Comparison of ENCODE assay signal across 7 mouse cellular contexts in the genomic region with DNA sequence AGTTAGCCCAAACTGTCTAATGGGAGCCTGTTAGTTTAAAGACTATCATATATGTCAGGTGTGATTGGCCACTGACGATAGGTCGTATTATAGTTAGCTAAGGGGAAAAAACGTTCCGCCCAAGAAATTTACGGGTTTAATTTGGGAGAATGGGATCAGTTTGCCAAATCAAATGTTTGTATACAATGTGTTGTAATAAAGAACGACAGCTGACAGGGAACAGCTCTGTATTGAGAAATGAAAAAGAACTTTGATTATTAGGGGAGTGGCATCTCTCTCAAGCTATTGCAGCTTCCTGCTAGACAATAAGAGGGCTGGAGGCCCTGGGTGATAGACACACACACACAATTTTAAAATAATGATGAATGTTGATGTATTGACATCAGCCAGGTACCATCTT. TPM values are rescaled to one million over a fixed set of nuclear protein-coding genes. Genes with fewer than 3 reads are reported as not detected.
A peak's percentile ranks its signal among the peaks of the same experiment; 100 is the strongest.
DNase-seq lines count a peak whose midpoint lies in the region; ATAC-seq and TF ChIP-seq lines count a peak whose summit lies in the region.

No protein-coding gene starts in this region.

- H3K36me3 ChIP-seq in forebrain, embryonic 13.5 days (ENCODE audit: poor library complexity, severe bottlenecking), result no peaks in the 10 kb centered on the region
- H3K36me3 ChIP-seq in limb, embryonic 14.5 days (ENCODE audit: control insufficient read depth, insufficient read depth, low read length), result no peaks in the 10 kb centered on the region
- H3K36me3 ChIP-seq in stomach, embryonic 15.5 days, result no peaks in the 10 kb centered on the region

- DNase-seq in lung, postnatal 14 days, result peak; percentile 3
- no peak for DNase-seq in lung, postnatal 25 days (ENCODE audit: low spot score)
- no peak for DNase-seq in limb, embryonic 14.5 days (ENCODE audit: low spot score)
- no peak for DNase-seq in cerebellum, adult 11 months
- no peak for DNase-seq in adipocyte (ENCODE audit: low spot score)

- no peak overlapping the region for H3K27ac ChIP-seq in forebrain, embryonic 13.5 days
- H3K27ac ChIP-seq in limb, embryonic 14.5 days (replicated peaks; ENCODE audit: low read depth, low read length), result no peak overlapping the region
- H3K27ac ChIP-seq in stomach, embryonic 15.5 days, result no peak overlapping the region

- H3K4me1 ChIP-seq in forebrain, embryonic 13.5 days, result peaks cover 11% of the 10 kb centered on the region; the same call in 1 of the 2 replicates
- peaks cover 9% of the 10 kb centered on the region; the same call in 1 of the 2 replicates for H3K4me1 ChIP-seq in limb, embryonic 14.5 days (ENCODE audit: control insufficient read depth, insufficient read depth, low read length)
- H3K4me1 ChIP-seq in stomach, embryonic 15.5 days, result 0 out of 2 replicates have a peak, but pooled peaks cover 2% of the 10 kb centered on the region

- H3K4me2 ChIP-seq in forebrain, embryonic 13.5 days, result peak overlapping the region; percentile 72
- H3K4me2 ChIP-seq in limb, embryonic 14.5 days (replicated peaks; ENCODE audit: low read depth, low read length, severe bottlenecking), result peak overlapping the region; percentile 46
- H3K4me2 ChIP-seq in stomach, embryonic 15.5 days, result peak overlapping the region; percentile 68

- H3K9me3 ChIP-seq in forebrain, embryonic 13.5 days (replicated peaks), result no peaks in the 10 kb centered on the region
- H3K9me3 ChIP-seq in limb, embryonic 14.5 days (ENCODE audit: control insufficient read depth, low read length), result no peaks in the 10 kb centered on the region
- H3K9me3 ChIP-seq in stomach, embryonic 15.5 days, result no peaks in the 10 kb centered on the region

- no peak for TF ChIP-seq POLR2A in limb, embryonic 14.5 days (IDR thresholded peaks at IDR 0.05; ENCODE audit: borderline replicate concordance, extremely low read depth, insufficient read depth, insufficient read length)

- peak overlapping the region; percentile 77; the same call in 1 of the 2 replicates for H3K9ac ChIP-seq in forebrain, embryonic 13.5 days
- peak overlapping the region; percentile 72 for H3K9ac ChIP-seq in limb, embryonic 14.5 days (ENCODE audit: low read depth, low read length, severe bottlenecking)
- no peak overlapping the region for H3K9ac ChIP-seq in stomach, embryonic 15.5 days

- ATAC-seq in forebrain, embryonic 13.5 days, result no peak
- no peak for ATAC-seq in limb, embryonic 14.5 days (ENCODE audit: low FRiP score, low read depth)
- no peak for ATAC-seq in stomach, embryonic 15.5 days (ENCODE audit: insufficient read depth, low FRiP score, low read depth)

- H3K4me3 ChIP-seq in forebrain, embryonic 13.5 days, result peak overlapping the region; percentile 62
- peak overlapping the region; percentile 62 for H3K4me3 ChIP-seq in limb, embryonic 14.5 days (replicated peaks; ENCODE audit: low read length)
- peak overlapping the region; percentile 70 for H3K4me3 ChIP-seq in stomach, embryonic 15.5 days (replicated peaks)

- WGBS in forebrain, embryonic 13.5 days, result 74% methylated on average over 6 of the region's 6 CpGs
- WGBS in limb, embryonic 14.5 days, result 53% methylated on average over 6 of the region's 6 CpGs
- WGBS in stomach, embryonic 15.5 days, result 66% methylated on average over 6 of the region's 6 CpGs

- no peaks in the 10 kb centered on the region for H3K27me3 ChIP-seq in forebrain, embryonic 13.5 days
- H3K27me3 ChIP-seq in limb, embryonic 14.5 days (ENCODE audit: control insufficient read depth, insufficient read depth, low read length), result no peaks in the 10 kb centered on the region
- no peaks in the 10 kb centered on the region for H3K27me3 ChIP-seq in stomach, embryonic 15.5 days (replicated peaks)

RNA-seq across cellular contexts. Expression of a gene that starts 1.0 kb away (rescaled TPM):
- polyA plus RNA-seq in forebrain, embryonic 13.5 days (2015; fragmentation: Nextera tagmentation; extraction: Ambion mirVana), result 19.8 and 22.5 TPM in 2 replicates
- polyA plus RNA-seq in limb, embryonic 14.5 days (2012; rRNA removed), result 4.5 and 5.6 TPM in 2 replicates
- polyA plus RNA-seq in limb, embryonic 14.5 days (2014; fragmentation: Nextera tagmentation; extraction: Ambion mirVana), result 11.8 and 13.1 TPM in 2 replicates
- polyA plus RNA-seq in stomach, embryonic 15.5 days (2015; fragmentation: Nextera tagmentation; extraction: Ambion mirVana), result 11.2 and 11.9 TPM in 2 replicates

RNA-seq across cellular contexts. Expression of a gene that starts 31.0 kb away (rescaled TPM):
- 0.66 and 0.79 TPM in 2 replicates for polyA plus RNA-seq in forebrain, embryonic 13.5 days (2015; fragmentation: Nextera tagmentation; extraction: Ambion mirVana)
- 10.5 and 17.8 TPM in 2 replicates for polyA plus RNA-seq in limb, embryonic 14.5 days (2012; rRNA removed)
- polyA plus RNA-seq in limb, embryonic 14.5 days (2014; fragmentation: Nextera tagmentation; extraction: Ambion mirVana), result 49.3 and 73.5 TPM in 2 replicates
- polyA plus RNA-seq in stomach, embryonic 15.5 days (2015; fragmentation: Nextera tagmentation; extraction: Ambion mirVana), result 5.2 and 10.4 TPM in 2 replicates

RNA-seq across cellular contexts. Expression of a gene that starts 47.1 kb away (rescaled TPM):
- polyA plus RNA-seq in forebrain, embryonic 13.5 days (2015; fragmentation: Nextera tagmentation; extraction: Ambion mirVana), result not detected in 2 replicates
- polyA plus RNA-seq in limb, embryonic 14.5 days (2012; rRNA removed), result not detected in 2 replicates
- polyA plus RNA-seq in limb, embryonic 14.5 days (2014; fragmentation: Nextera tagmentation; extraction: Ambion mirVana), result not detected in 2 replicates
- not detected in 2 replicates for polyA plus RNA-seq in stomach, embryonic 15.5 days (2015; fragmentation: Nextera tagmentation; extraction: Ambion mirVana)

RNA-seq across cellular contexts. Expression of a gene that starts 51.3 kb away (rescaled TPM):
- polyA plus RNA-seq in forebrain, embryonic 13.5 days (2015; fragmentation: Nextera tagmentation; extraction: Ambion mirVana), result 0.87 and 1.0 TPM in 2 replicates
- 1.3 and 2.2 TPM in 2 replicates for polyA plus RNA-seq in limb, embryonic 14.5 days (2012; rRNA removed)
- 4.4 and 5.0 TPM in 2 replicates for polyA plus RNA-seq in limb, embryonic 14.5 days (2014; fragmentation: Nextera tagmentation; extraction: Ambion mirVana)
- polyA plus RNA-seq in stomach, embryonic 15.5 days (2015; fragmentation: Nextera tagmentation; extraction: Ambion mirVana), result 1.4 and 2.0 TPM in 2 replicates
